8 mouse cellular contexts compared by ENCODE assay signal in genomic region chrX:169980203-169980556, GRCm38 (mm10). TPM values are rescaled to one million over a fixed set of nuclear protein-coding genes. Genes with fewer than 3 reads are reported as not detected.
DNase-seq lines count a peak whose midpoint lies in the region; ATAC-seq and TF ChIP-seq lines count a peak whose summit lies in the region.
"Not testable (repeated sequence)": the region's sequence is repeated elsewhere in the genome, so short reads cannot be mapped to it uniquely, and the experiment has no call there.

No protein-coding gene starts in this region.

- not testable (repeated sequence) for H3K4me1 ChIP-seq in forebrain, embryonic 12.5 days; heart, embryonic 15.5 days (replicated peaks)
- peaks cover 12% of the 10 kb centered on the region for H3K4me1 ChIP-seq in liver, adult 2 months (ENCODE audit: control insufficient read depth, insufficient read depth, low read length)

- H3K27me3 ChIP-seq in forebrain, embryonic 12.5 days; heart, embryonic 15.5 days; liver, adult 2 months (ENCODE audit: control insufficient read depth, insufficient read depth, low read length): not testable (repeated sequence)

- H3K9ac ChIP-seq in forebrain, embryonic 12.5 days; heart, embryonic 15.5 days; liver, adult 2 months (ENCODE audit: low read depth, low read length): not testable (repeated sequence)

- DNase-seq in adrenal gland, adult (ENCODE audit: inconsistent age in 2 of 2, low spot score in 1 of 2), result peak; percentile 42 to 74
- peak; percentile 24 for DNase-seq in c-Kit-positive CD71-positive TER-119-negative erythroid progenitor cells, embryonic 14.5 days (ENCODE audit: low read depth)
- DNase-seq in kidney, adult 9 months, result peak; percentile 44
- DNase-seq in liver, adult 2 months (ENCODE audit: extremely low read depth, low read depth, low spot score), result peak; percentile 53
- peak; percentile 47 for DNase-seq in retina, embryonic 14.5 days (ENCODE audit: low spot score)
- DNase-seq in urinary bladder, postnatal 25 days (ENCODE audit: low spot score), result peak; percentile 19

- not testable (repeated sequence) for TF ChIP-seq CTCF in liver, adult 2 months (IDR thresholded peaks at IDR 0.05; ENCODE audit: low read depth, low read length)

- WGBS in forebrain, embryonic 12.5 days, result 86% methylated on average over 6 of the region's 6 CpGs
- 60% methylated on average over 6 of the region's 6 CpGs for WGBS in heart, embryonic 15.5 days
- 50% methylated on average over 6 of the region's 6 CpGs for WGBS in liver, adult 2 months

- peaks cover 79% of the 10 kb centered on the region for H3K9me3 ChIP-seq in forebrain, embryonic 12.5 days
- peaks cover 17% of the 10 kb centered on the region for H3K9me3 ChIP-seq in heart, embryonic 15.5 days (replicated peaks)

- H3K4me3 ChIP-seq in forebrain, embryonic 12.5 days (replicated peaks); heart, embryonic 15.5 days; liver, adult 2 months (ENCODE audit: insufficient read depth, low read depth, low read length): not testable (repeated sequence)

- not testable (repeated sequence) for TF ChIP-seq POLR2A in liver, adult 2 months (IDR thresholded peaks at IDR 0.05; ENCODE audit: extremely low read depth, insufficient read depth, low read length)

- not testable (repeated sequence) for H3K4me2 ChIP-seq in forebrain, embryonic 12.5 days; heart, embryonic 15.5 days

- H3K79me2 ChIP-seq in liver, adult 2 months (ENCODE audit: control insufficient read depth, insufficient read depth, low read length), result not testable (repeated sequence)

- H3K27ac ChIP-seq in forebrain, embryonic 12.5 days; liver, adult 2 months (replicated peaks; ENCODE audit: insufficient read depth, low read depth, low read length): not testable (repeated sequence)
- peak overlapping the region; percentile 18; the same call in 1 of the 2 replicates for H3K27ac ChIP-seq in heart, embryonic 15.5 days

- ATAC-seq in forebrain, embryonic 12.5 days (ENCODE audit: low FRiP score), result 0 out of 2 replicates have a peak, but pooled peaks have one; percentile 2
- not testable (repeated sequence) for ATAC-seq in heart, embryonic 15.5 days (replicated peaks; ENCODE audit: insufficient number of reproducible peaks, insufficient read depth, low FRiP score, low read depth)

- peaks cover 69% of the 10 kb centered on the region for H3K36me3 ChIP-seq in forebrain, embryonic 12.5 days (replicated peaks)
- peaks cover 35% of the 10 kb centered on the region for H3K36me3 ChIP-seq in heart, embryonic 15.5 days
- H3K36me3 ChIP-seq in liver, adult 2 months (ENCODE audit: control insufficient read depth, insufficient read depth, low read length), result peaks cover 12% of the 10 kb centered on the region

RNA-seq across cellular contexts. Expression of gene Gm21887, which starts 29.3 kb away (rescaled TPM):
- 181 and 277 TPM in 2 replicates for polyA plus RNA-seq in forebrain, embryonic 12.5 days (2016; fragmentation: Nextera tagmentation; extraction: Ambion mirVana)
- 122 and 155 TPM in 2 replicates for polyA plus RNA-seq in heart, embryonic 15.5 days (2015; fragmentation: Nextera tagmentation; extraction: Ambion mirVana)
- total RNA-seq in liver, adult 2 months (2014; rRNA removed), result 8.0 and 11.5 TPM in 2 replicates
- 102 and 123 TPM in 2 replicates for polyA plus RNA-seq in liver, adult 2 months (2012; rRNA removed)
